Mouse (Mus musculus) intestine, embryonic 14.5 days (tissue): ENCODE data around the gene Ascl1. TPM values are rescaled to one million over a fixed set of nuclear protein-coding genes. Genes with fewer than 3 reads are reported as not detected.

Experiments
- ATAC-seq: fragments of 200-750 bp; cut with Nextera tagmentation; replicated peaks from 2 replicates; pipeline ENCODE4 v1.8.0; 2017; ENCODE audit warnings: low read depth, moderate number of reproducible peaks, moderate TSS enrichment, moderate library complexity; ENCODE audit not compliant: low FRiP score, low TSS enrichment
- DNase-seq: peaks from one replicate; pipeline ENCODE4 v3.0.0-alpha.2; 2018; ENCODE audit warnings: low spot score
- H3K27ac ChIP-seq: fragments of 300-500 bp; sonication (generic); 2 replicates; pipeline ENCODE4 v1.5.1; 2014; ENCODE audit warnings: low read depth, mild to moderate bottlenecking, control low read depth
- H3K27me3 ChIP-seq: fragments of 300-500 bp; sonication (generic); replicated peaks from 2 replicates; pipeline ENCODE4 v1.6.1; 2014; ENCODE audit warnings: low read length, control low read depth; ENCODE audit not compliant: control insufficient read depth, insufficient read depth
- H3K36me3 ChIP-seq: fragments of 300-500 bp; sonication (generic); 2 replicates; pipeline ENCODE4 v1.6.1; 2014; ENCODE audit warnings: low read length, control low read depth; ENCODE audit not compliant: control insufficient read depth, insufficient read depth
- H3K4me1 ChIP-seq: fragments of 300-500 bp; sonication (generic); replicated peaks from 2 replicates; pipeline ENCODE4 v1.6.1; 2014; ENCODE audit warnings: low read length, control low read depth, mixed read lengths; ENCODE audit not compliant: control insufficient read depth, insufficient read depth
- H3K4me2 ChIP-seq: fragments of 300-500 bp; sonication (generic); 2 replicates; pipeline ENCODE4 v1.6.1; 2014; ENCODE audit warnings: low read length
- H3K4me3 ChIP-seq: fragments of 300-500 bp; sonication (generic); 2 replicates; pipeline ENCODE4 v1.5.1; 2014; ENCODE audit warnings: low read depth, low read length, control low read depth, mixed read lengths
- H3K9ac ChIP-seq: fragments of 300-500 bp; sonication (generic); 2 replicates; pipeline ENCODE4 v1.6.1; 2014; ENCODE audit warnings: mild to moderate bottlenecking, low read length
- H3K9me3 ChIP-seq: fragments of 300-500 bp; sonication (generic); 2 replicates; pipeline ENCODE4 v1.6.1; 2016; ENCODE audit warnings: low read length, control low read depth; ENCODE audit not compliant: control insufficient read depth
- WGBS: fragments of 180-500 bp; shearing (Covaris S2); extraction: QIAGEN DNeasy Blood & Tissue Kit; methylation state at CpG from one replicate; pipeline ENCODE4 v1.1.7; 2014; 5-methylcytosine and 5-hydroxymethylcytosine counted together
- polyA plus RNA-seq: library from polyadenylated mRNA; unstranded; fragments of >200 nt; fragmentation: Nextera tagmentation; extraction: Ambion mirVana; gene quantifications from 2 replicates; pipeline ENCODE4 v1.2.1, GENCODE M21; 2014

Ascl1 gene
- polyA plus RNA-seq, 1 experiment from 2014 or later = 18.9 TPM

DNA sequence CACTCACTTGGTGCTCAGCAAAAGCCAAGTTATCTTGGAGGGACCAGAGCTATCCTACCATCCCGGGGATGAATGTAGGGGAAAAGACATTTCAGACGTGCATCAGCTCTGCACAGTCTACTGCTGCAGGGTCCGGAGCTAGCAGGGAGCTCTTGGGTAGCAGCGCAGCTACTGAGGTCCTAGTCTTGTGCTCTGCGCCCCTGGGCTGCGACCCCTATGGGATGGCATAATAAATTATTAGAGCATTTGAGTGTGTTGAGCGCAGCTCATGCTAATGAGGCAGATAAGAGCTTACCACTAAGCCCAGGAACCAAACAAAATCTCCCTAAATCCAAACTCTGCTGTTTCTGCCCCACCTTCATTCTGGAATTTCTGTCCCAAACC, 8.2 kb upstream of the Ascl1 start:
- Histone ChIP-seq H3K4me2 (no peak overlapping the region), H3K4me3 (no peak overlapping the region), H3K36me3 (no peaks in the 10 kb centered on the region), H3K9ac (no peak overlapping the region), H3K4me1 (no peaks in the 10 kb centered on the region), H3K27ac (no peak overlapping the region), H3K9me3 (no peaks in the 10 kb centered on the region), H3K27me3 (peaks cover 67% of the 10 kb centered on the region)
- ATAC-seq = no peak
- no peak for DNase-seq
- WGBS = 9% methylated on average over 7 of the region's 7 CpGs

DNA sequence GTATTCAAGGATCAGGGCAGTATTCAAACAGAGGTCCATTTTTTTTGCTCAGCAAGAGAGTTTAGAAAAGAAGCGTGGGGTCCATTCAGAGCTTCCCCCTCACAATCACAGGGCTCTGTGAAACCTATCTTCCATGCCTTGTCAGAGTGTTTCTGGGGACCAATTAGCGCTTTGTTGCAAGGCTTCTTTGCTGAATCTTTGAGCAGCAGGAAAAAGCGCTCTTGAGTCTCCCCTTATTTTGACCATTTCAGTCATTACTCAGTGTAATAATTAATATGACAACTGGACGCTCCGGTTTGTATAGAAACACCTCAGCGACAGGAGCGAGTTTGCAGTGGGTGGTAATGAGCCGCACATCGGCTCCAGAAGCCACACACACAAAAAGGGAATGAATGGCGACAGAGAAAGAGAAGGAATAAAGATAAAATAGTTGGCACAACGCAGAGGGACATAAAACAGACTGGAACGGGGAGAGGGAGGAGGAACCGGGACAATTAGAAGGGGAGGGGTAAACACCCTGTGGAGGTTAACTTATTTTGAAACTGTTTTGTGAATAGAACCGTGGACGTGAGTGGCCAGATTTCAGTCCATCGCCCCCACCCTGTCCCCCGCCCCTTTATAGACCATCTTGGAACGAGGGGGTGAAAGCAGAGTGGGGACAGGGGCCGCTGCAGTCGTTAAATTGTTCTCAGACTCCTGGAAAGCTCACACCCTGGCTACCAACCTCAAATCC, 7.6 kb upstream of the Ascl1 start:
- 20% methylated on average over 20 of the region's 20 CpGs for WGBS
- Histone ChIP-seq H3K4me2 (no peak overlapping the region), H3K9me3 (peaks cover 1% of the 10 kb centered on the region; the same call in 1 of the 2 replicates), H3K9ac (no peak overlapping the region), H3K27ac (no peak overlapping the region), H3K27me3 (peaks cover 71% of the 10 kb centered on the region), H3K4me1 (no peaks in the 10 kb centered on the region), H3K4me3 (no peak overlapping the region), H3K36me3 (no peaks in the 10 kb centered on the region)
- DNase-seq = no peak
- no peak for ATAC-seq

DNA sequence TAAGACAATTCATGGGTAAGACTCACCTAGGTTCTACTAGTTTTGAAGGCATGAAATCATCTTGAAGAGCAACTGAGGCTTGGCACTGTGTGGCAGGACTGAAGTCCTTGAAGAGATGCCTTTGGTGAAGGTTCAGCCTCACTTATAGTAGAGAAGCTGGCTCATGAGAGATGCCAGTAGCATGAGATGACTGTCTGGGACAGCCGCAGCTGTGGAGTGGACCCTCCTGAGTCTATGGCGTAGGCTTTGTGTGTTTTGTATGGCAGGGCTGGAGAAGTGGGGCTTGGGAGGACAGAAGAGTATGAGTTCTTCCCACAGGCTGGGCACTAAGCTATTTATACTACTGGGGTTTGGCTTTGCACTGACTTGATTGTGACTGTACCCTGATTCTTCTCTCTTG, 3.6 kb upstream of the Ascl1 start:
- Histone ChIP-seq H3K4me1 (peaks cover 9% of the 10 kb centered on the region; the same call in 1 of the 2 replicates), H3K27ac (no peak overlapping the region), H3K9ac (no peak overlapping the region), H3K36me3 (no peaks in the 10 kb centered on the region), H3K4me2 (no peak overlapping the region), H3K27me3 (peaks cover 92% of the 10 kb centered on the region), H3K4me3 (no peak overlapping the region), H3K9me3 (peaks cover 4% of the 10 kb centered on the region; the same call in 1 of the 2 replicates)
- 92% methylated on average over 2 of the region's 2 CpGs for WGBS
- ATAC-seq = no peak
- no peak for DNase-seq

DNA sequence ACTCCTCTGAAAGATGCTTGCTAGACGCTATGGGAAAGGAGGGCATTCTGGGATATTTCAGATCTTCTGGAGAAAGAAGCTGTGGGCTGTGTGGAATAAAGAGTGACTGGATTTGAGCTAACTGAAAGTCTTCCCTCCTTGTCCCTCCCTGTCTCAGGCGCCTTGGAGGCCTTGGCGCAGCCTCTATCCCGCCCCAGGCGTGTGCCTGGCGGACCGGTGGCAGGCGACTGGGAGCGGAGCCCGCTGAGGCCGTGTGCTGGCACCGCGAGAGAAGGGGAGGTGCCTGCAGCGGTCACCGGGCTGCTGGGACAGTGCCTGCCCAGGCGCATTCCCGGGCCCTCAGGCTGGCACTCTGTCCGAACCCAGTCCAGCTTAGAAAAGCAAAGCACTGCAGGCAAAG, 1.1 kb upstream of the Ascl1 start:
- Histone ChIP-seq H3K9me3 (peaks cover 4% of the 10 kb centered on the region; the same call in 1 of the 2 replicates), H3K36me3 (no peaks in the 10 kb centered on the region), H3K4me2 (peak overlapping the region; percentile 30), H3K4me3 (0 out of 2 replicates have a peak overlapping the region, but pooled peaks have one; percentile 56), H3K4me1 (peaks cover 9% of the 10 kb centered on the region; the same call in 1 of the 2 replicates), H3K27ac (no peak overlapping the region), H3K9ac (no peak overlapping the region), H3K27me3 (peaks cover 92% of the 10 kb centered on the region)
- no peak for ATAC-seq
- no peak for DNase-seq
- WGBS = 0% methylated on average over 16 of the region's 18 CpGs

DNA sequence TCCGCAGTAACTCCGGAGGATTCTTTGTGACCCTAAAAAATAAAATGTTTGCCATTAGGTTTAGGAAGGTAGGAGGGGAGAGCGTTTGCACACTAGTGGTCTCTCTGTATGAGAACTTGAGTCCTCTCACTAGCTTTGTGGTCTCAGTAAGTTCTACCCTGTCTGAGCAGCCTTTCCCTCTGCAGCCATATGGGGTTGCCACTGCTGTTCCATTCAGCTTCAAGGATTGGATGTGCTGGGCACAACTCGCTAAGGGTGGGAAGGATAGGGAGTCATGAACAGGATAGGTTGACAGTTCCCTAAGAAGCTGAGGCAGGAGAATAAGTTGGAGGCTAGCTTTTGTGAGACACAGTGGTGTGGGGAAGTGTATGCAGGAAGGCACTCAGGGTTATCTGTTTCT, 716 bp upstream of the Ascl1 start:
- DNase-seq (peak; percentile 57), ATAC-seq (no peak)
- Histone ChIP-seq H3K4me2 (peak overlapping the region; percentile 91), H3K4me1 (peaks cover 9% of the 10 kb centered on the region; the same call in 1 of the 2 replicates), H3K36me3 (no peaks in the 10 kb centered on the region), H3K27me3 (peaks cover 95% of the 10 kb centered on the region), H3K4me3 (peak overlapping the region; percentile 56), H3K27ac (no peak overlapping the region), H3K9me3 (peaks cover 4% of the 10 kb centered on the region; the same call in 1 of the 2 replicates), H3K9ac (no peak overlapping the region)
- under 1% methylated on average over 4 of the region's 4 CpGs for WGBS

DNA sequence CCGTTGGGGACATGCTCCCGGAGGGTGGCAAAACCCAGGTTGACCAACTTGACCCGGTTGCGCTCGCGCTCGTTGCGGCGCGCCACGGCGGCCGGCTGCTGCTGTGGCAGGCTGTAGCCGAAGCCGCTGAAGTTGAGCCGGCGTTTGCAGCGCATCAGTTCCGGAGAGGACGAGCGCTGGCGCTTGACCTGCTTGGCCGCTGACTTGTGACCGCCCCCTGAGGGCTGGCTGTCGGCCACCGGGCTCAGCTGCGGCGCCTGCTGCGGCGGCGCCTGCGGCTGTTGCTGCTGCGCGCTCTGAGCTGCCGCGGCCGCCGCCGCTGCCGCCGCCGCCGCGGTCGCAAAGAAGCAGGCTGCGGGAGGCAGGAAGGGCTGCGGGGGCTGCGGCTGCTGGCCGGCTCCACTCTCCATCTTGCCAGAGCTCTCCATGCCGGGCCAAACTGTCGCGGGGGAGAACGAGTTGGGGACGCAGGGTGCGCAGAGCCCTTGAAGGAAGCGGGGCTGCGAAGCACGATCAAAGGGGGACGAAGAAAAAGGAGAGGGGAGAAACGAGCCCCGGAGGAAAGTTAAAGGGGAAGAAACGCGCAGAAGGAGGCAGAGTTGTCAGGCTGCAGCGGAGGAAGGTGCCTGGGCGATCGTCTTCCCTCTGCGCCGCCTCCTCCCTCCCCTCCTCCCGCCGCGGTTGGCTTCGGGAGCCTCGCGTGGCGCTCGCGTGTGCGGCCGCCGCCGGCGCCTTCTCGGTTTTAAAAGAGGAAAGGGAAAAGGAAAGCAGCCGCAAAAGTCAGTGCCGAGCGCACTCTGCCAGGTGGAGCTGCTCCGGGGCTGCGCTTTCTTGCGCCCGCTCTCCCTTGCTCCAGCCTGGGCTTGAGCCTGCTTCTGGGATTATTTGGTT, 554 bp downstream of the Ascl1 start:
- peak overlapping the region; percentile 41 for H3K27ac ChIP-seq
- peak; percentile 34 for ATAC-seq
- DNase-seq = peak; percentile 77
- WGBS = under 1% methylated on average over 73 of the region's 90 CpGs
- H3K27me3 ChIP-seq = peaks cover 95% of the 10 kb centered on the region
- peak overlapping the region; percentile 91 for H3K4me2 ChIP-seq
- H3K4me1 ChIP-seq = peaks cover 9% of the 10 kb centered on the region; the same call in 1 of the 2 replicates
- H3K9ac ChIP-seq = peak overlapping the region; percentile 28
- H3K4me3 ChIP-seq = peak overlapping the region; percentile 56
- peaks cover 4% of the 10 kb centered on the region; the same call in 1 of the 2 replicates for H3K9me3 ChIP-seq
- no peaks in the 10 kb centered on the region for H3K36me3 ChIP-seq

DNA sequence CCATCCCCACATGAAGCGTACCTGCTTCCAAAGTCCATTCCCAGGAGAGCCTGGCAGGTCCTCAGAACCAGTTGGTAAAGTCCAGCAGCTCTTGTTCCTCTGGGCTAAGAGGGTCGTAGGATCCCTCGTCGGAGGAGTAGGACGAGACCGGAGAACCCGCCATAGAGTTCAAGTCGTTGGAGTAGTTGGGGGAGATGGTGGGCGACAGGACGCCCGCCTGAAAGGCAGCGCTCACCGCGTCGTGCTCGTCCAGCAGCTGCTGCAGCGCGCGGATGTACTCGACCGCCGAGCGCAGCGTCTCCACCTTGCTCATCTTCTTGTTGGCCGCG, 1.2 kb downstream of the Ascl1 start:
- ATAC-seq (no peak), DNase-seq (peak; percentile 75)
- peak overlapping the region; percentile 41; the same call in 1 of the 2 replicates for H3K27ac ChIP-seq
- H3K36me3 ChIP-seq = no peaks in the 10 kb centered on the region
- peak overlapping the region; percentile 91 for H3K4me2 ChIP-seq
- peak overlapping the region; percentile 28 for H3K9ac ChIP-seq
- H3K9me3 ChIP-seq = peaks cover 4% of the 10 kb centered on the region; the same call in 1 of the 2 replicates
- H3K4me1 ChIP-seq = peaks cover 9% of the 10 kb centered on the region; the same call in 1 of the 2 replicates
- 0% methylated on average over 26 of the region's 26 CpGs for WGBS
- peak overlapping the region; percentile 56 for H3K4me3 ChIP-seq
- peaks cover 96% of the 10 kb centered on the region for H3K27me3 ChIP-seq

DNA sequence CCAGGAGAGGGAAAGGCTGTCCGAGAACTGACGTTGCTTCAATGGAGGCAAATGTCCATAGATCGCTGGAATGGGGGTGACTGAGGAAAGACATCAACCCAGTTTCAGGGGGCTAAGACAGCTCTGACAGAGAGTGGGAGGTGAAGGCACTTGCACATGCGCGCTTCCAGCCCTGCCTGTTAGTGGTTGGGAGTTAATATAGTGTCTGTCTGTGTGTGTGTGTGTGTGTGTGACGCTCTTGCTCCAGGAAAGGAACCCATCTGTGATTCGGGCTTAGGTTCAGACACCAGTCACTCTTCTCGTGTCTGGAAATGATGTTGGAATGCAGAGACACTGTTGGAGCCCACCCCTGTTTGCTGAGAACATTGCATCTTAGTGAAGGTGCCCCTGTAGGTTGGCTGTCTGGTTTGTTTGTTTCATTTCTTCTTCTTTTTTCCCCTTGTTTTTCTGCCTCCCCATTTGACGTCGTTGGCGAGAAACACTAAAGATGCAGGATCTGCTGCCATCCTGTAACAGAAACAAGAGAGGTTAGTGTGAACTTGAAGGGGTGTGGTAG, 1.9 kb downstream of the Ascl1 start:
- DNase-seq = no peak
- H3K4me3 ChIP-seq = peak overlapping the region; percentile 56; the same call in 1 of the 2 replicates

More for the DNA sequence above, 1.9 kb downstream of the Ascl1 start:
- H3K4me1 ChIP-seq = peaks cover 9% of the 10 kb centered on the region; the same call in 1 of the 2 replicates
- no peak overlapping the region for H3K4me2 ChIP-seq
- no peaks in the 10 kb centered on the region for H3K36me3 ChIP-seq
- no peak for ATAC-seq
- H3K27ac ChIP-seq = peak overlapping the region; percentile 41; the same call in 1 of the 2 replicates
- H3K9ac ChIP-seq = peak overlapping the region; percentile 28
- peaks cover 96% of the 10 kb centered on the region for H3K27me3 ChIP-seq
- 3% methylated on average over 11 of the region's 11 CpGs for WGBS
- H3K9me3 ChIP-seq = peaks cover 4% of the 10 kb centered on the region; the same call in 1 of the 2 replicates
